Mouse (Mus musculus): ENCODE measurements around the gene Ak1.
A peak's percentile ranks its signal among the peaks of the same experiment; 100 is the strongest.

Ak1 gene

GRCm38 (mm10) chr2:32601417-32602065, 20.0 kb upstream of the Ak1 start:
- no peak for DNase-seq (ENCODE audit: low spot score)

GRCm38 (mm10) chr2:32602600-32603054, 18.9 kb upstream of the Ak1 start:
- DNase-seq (ENCODE audit: low spot score) = peak; percentile 93

- no peak for DNase-seq (ENCODE audit: low spot score)
Measured at GRCm38 (mm10) chr2:32604631-32605030, 16.9 kb upstream of the Ak1 start.

- peak; percentile 76 for DNase-seq (ENCODE audit: low spot score)
Measured at GRCm38 (mm10) chr2:32606161-32607142, 15.1 kb upstream of the Ak1 start.

GRCm38 (mm10) chr2:32607262-32607947, 14.2 kb upstream of the Ak1 start:
- DNase-seq (ENCODE audit: low spot score) = no peak

- DNase-seq (ENCODE audit: low spot score) = peak; percentile 63
Measured at GRCm38 (mm10) chr2:32608141-32608777, 13.3 kb upstream of the Ak1 start.

- no peak for DNase-seq (ENCODE audit: low spot score)
Measured at GRCm38 (mm10) chr2:32608778-32609435, 12.7 kb upstream of the Ak1 start.

- DNase-seq (ENCODE audit: low spot score) = no peak
Measured at GRCm38 (mm10) chr2:32610610-32611229, 10.8 kb upstream of the Ak1 start.

- DNase-seq (ENCODE audit: low spot score) = no peak
Measured at GRCm38 (mm10) chr2:32612274-32612673, 9.3 kb upstream of the Ak1 start.

- no peak for DNase-seq (ENCODE audit: low spot score)
Measured at GRCm38 (mm10) chr2:32617109-32617508, 4.4 kb upstream of the Ak1 start.

- no peak for DNase-seq (ENCODE audit: low spot score)
Measured at GRCm38 (mm10) chr2:32617601-32618000, 4.0 kb upstream of the Ak1 start.

- no peak for DNase-seq (ENCODE audit: low spot score)
Measured at GRCm38 (mm10) chr2:32618051-32618450, 3.5 kb upstream of the Ak1 start.

GRCm38 (mm10) chr2:32620682-32621516, 659 bp upstream of the Ak1 start:
- DNase-seq (ENCODE audit: low spot score) = no peak

- DNase-seq (ENCODE audit: low spot score) = no peak
Measured at GRCm38 (mm10) chr2:32624111-32624748, 2.7 kb downstream of the Ak1 start.

GRCm38 (mm10) chr2:32625212-32625872, 3.8 kb downstream of the Ak1 start:
- DNase-seq (ENCODE audit: low spot score) = no peak

GRCm38 (mm10) chr2:32625873-32626694, 4.5 kb downstream of the Ak1 start:
- no peak for DNase-seq (ENCODE audit: low spot score)

- no peak for DNase-seq (ENCODE audit: low spot score)
Measured at GRCm38 (mm10) chr2:32627266-32628043, 5.9 kb downstream of the Ak1 start.

All from ovary, postnatal 14 days (tissue).